Mouse (Mus musculus) cerebellum, postnatal 4 days (tissue): Measurements from ENCODE around the gene Lrmda.

Experiments
- DNase-seq, 2 experiments: peaks; one replicate each; pipeline ENCODE4 v3.0.0; 2022; ENCODE audit warnings: low spot score in 2 of 2, mixed read lengths in 1 of 2

Gene Lrmda

GRCm38 (mm10) chr14:22649985-22650984 lies 630.8 kb downstream of the Lrmda start:
- DNase-seq = no peak

GRCm38 (mm10) chr14:22651131-22651952 lies 631.8 kb downstream of the Lrmda start:
- DNase-seq = no peak

GRCm38 (mm10) chr14:22662496-22662895 lies 643.0 kb downstream of the Lrmda start:
- no peak for DNase-seq

- DNase-seq = no peak
These were observed 646.9 kb downstream of the Lrmda start for GRCm38 (mm10) chr14:22666437-22666836.

GRCm38 (mm10) chr14:22668302-22668701 lies 648.8 kb downstream of the Lrmda start:
- no peak for DNase-seq

- no peak for DNase-seq
These were observed 649.2 kb downstream of the Lrmda start for GRCm38 (mm10) chr14:22668711-22669110.

- DNase-seq = no peak
These were observed 654.1 kb downstream of the Lrmda start for GRCm38 (mm10) chr14:22673581-22673980.

- no peak for DNase-seq
These were observed 659.6 kb downstream of the Lrmda start for GRCm38 (mm10) chr14:22679008-22679704.

GRCm38 (mm10) chr14:22679705-22680643 lies 660.5 kb downstream of the Lrmda start:
- no peak for DNase-seq

GRCm38 (mm10) chr14:22686886-22687285 lies 667.4 kb downstream of the Lrmda start:
- DNase-seq = no peak

GRCm38 (mm10) chr14:22688399-22688798 lies 668.9 kb downstream of the Lrmda start:
- DNase-seq = no peak

- DNase-seq = no peak
These were observed 675.9 kb downstream of the Lrmda start for GRCm38 (mm10) chr14:22695448-22695847.

- DNase-seq = no peak
These were observed 676.4 kb downstream of the Lrmda start for GRCm38 (mm10) chr14:22695931-22696365.

GRCm38 (mm10) chr14:22700236-22700635 lies 680.7 kb downstream of the Lrmda start:
- no peak for DNase-seq

GRCm38 (mm10) chr14:22700690-22701089 lies 681.2 kb downstream of the Lrmda start:
- DNase-seq = no peak

- DNase-seq = no peak
These were observed 688.6 kb downstream of the Lrmda start for GRCm38 (mm10) chr14:22707958-22708701.

- DNase-seq = no peak
These were observed 690.7 kb downstream of the Lrmda start for GRCm38 (mm10) chr14:22710071-22710661.

GRCm38 (mm10) chr14:22712388-22712787 lies 692.9 kb downstream of the Lrmda start:
- no peak for DNase-seq

GRCm38 (mm10) chr14:22715581-22716378 lies 696.3 kb downstream of the Lrmda start:
- no peak for DNase-seq
